Mouse (Mus musculus): ENCODE data around the gene Ccnl2. TPM values are rescaled to one million over a fixed set of nuclear protein-coding genes. Genes with fewer than 3 reads are reported as not detected.
A peak's percentile ranks its signal among the peaks of the same experiment; 100 is the strongest.

The Ccnl2 gene
- polyA plus RNA-seq, 1 experiment, result 38.4 TPM

DNA sequence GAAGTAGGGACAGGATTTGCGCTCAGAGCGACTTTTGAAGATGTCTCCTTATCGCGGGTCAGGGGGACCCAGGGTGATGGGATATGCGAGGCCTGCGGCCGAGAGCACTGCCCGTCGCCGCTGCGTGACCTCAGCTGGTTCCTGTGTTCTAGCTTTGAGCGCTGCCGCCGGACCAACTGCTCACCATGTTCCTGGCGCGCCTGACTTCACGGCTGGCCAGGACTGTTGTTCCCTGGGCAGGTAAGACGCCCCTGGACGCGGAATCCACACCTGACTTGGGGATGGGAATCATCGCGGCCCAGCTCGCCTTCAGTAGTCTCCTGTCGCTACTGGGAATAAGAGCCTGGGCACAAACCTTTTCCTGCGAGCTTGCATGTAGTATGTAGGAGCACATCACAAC is 19.5 kb downstream of the Ccnl2 start:
- peak overlapping the region; percentile 75 for H3K27ac ChIP-seq (ENCODE audit: control insufficient read depth, insufficient read depth, low read depth, low read length)

DNA sequence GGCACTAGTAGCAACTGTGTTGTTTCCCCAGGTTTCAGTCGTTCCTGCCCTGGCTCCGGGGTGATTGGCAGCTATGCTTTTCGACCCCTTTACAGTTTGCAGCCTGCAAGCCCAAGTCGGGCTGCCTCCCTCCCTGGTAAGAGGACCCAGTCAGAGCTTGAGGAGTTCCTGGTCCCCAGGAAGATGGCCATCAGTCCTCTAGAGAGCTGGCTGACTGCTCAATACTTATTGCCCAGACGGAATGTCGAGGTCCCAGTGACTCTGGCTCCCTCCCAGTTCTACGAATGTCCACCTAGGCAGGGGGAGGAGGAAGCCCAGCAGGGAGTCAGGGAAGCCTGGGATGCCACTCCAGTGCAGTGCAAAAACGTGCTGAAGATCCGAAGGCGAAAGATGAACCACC is 20.0 kb downstream of the Ccnl2 start:
- H3K27ac ChIP-seq (ENCODE audit: control insufficient read depth, insufficient read depth, low read depth, low read length), result no peak overlapping the region
- TF ChIP-seq POLR2A (IDR thresholded peaks at IDR 0.05; ENCODE audit: control insufficient read depth, low read depth, low read length) (no peak), CTCF (IDR thresholded peaks at IDR 0.05; ENCODE audit: control insufficient read depth, insufficient read depth, insufficient replicate concordance, low read depth, low read length) (no peak)
- H3K36me3 ChIP-seq (ENCODE audit: control insufficient read depth, insufficient read depth, low read length), result no peaks in the 10 kb centered on the region

More for the DNA sequence above, 19.5 kb downstream of the Ccnl2 start:
- Histone ChIP-seq H3K4me3 (ENCODE audit: control insufficient read depth, low read depth, low read length) (peak overlapping the region; percentile 88), H3K4me1 (ENCODE audit: control insufficient read depth, insufficient read depth, low read length) (peaks cover 2% of the 10 kb centered on the region; the same call in 1 of the 2 replicates), H3K27me3 (ENCODE audit: control insufficient read depth, insufficient read depth, low read length) (no peaks in the 10 kb centered on the region), H3K36me3 (ENCODE audit: control insufficient read depth, insufficient read depth, low read length) (no peaks in the 10 kb centered on the region)
- TF ChIP-seq CTCF (IDR thresholded peaks at IDR 0.05; ENCODE audit: control insufficient read depth, insufficient read depth, insufficient replicate concordance, low read depth, low read length), result no peak
- no peak for TF ChIP-seq POLR2A (IDR thresholded peaks at IDR 0.05; ENCODE audit: control insufficient read depth, low read depth, low read length)

DNA sequence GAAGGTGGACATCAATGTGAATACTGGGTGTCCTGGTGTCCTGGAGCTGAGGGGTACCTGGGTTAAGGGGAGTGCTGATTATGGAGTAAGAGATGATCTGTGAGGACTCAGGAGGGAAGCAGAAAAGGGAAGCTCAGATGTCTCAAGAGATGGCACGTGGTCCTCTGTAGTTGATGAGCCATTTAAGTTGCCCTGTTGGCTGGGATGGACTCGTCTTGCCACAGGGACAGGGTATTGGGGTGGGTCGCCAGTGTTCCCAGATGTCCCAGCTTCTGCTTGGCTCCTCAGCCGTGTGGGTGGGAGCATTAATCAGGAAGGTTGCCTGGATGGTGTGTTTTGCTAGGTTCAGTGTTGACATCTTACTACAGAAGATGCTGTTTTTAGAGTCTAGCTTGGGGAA is 20.9 kb downstream of the Ccnl2 start:
- Histone ChIP-seq H3K36me3 (ENCODE audit: control insufficient read depth, insufficient read depth, low read length) (no peaks in the 10 kb centered on the region), H3K4me3 (ENCODE audit: control insufficient read depth, low read depth, low read length) (no peak overlapping the region), H3K27ac (ENCODE audit: control insufficient read depth, insufficient read depth, low read depth, low read length) (no peak overlapping the region), H3K27me3 (ENCODE audit: control insufficient read depth, insufficient read depth, low read length) (no peaks in the 10 kb centered on the region), H3K4me1 (ENCODE audit: control insufficient read depth, insufficient read depth, low read length) (peaks cover 7% of the 10 kb centered on the region)
- TF ChIP-seq POLR2A (IDR thresholded peaks at IDR 0.05; ENCODE audit: control insufficient read depth, low read depth, low read length), result no peak
- no peak for TF ChIP-seq CTCF (IDR thresholded peaks at IDR 0.05; ENCODE audit: control insufficient read depth, insufficient read depth, insufficient replicate concordance, low read depth, low read length)

More for the DNA sequence above, 20.0 kb downstream of the Ccnl2 start:
- Histone ChIP-seq H3K4me3 (ENCODE audit: control insufficient read depth, low read depth, low read length) (peak overlapping the region; percentile 88), H3K27me3 (ENCODE audit: control insufficient read depth, insufficient read depth, low read length) (no peaks in the 10 kb centered on the region), H3K4me1 (ENCODE audit: control insufficient read depth, insufficient read depth, low read length) (peaks cover 2% of the 10 kb centered on the region; the same call in 1 of the 2 replicates)

GRCm38 (mm10) chr4:155833836-155834235 is 21.5 kb downstream of the Ccnl2 start:
- Histone ChIP-seq H3K36me3 (ENCODE audit: control insufficient read depth, insufficient read depth, low read length) (no peaks in the 10 kb centered on the region), H3K4me1 (ENCODE audit: control insufficient read depth, insufficient read depth, low read length) (peaks cover 7% of the 10 kb centered on the region), H3K27ac (ENCODE audit: control insufficient read depth, insufficient read depth, low read depth, low read length) (no peak overlapping the region), H3K27me3 (ENCODE audit: control insufficient read depth, insufficient read depth, low read length) (no peaks in the 10 kb centered on the region), H3K4me3 (ENCODE audit: control insufficient read depth, low read depth, low read length) (no peak overlapping the region)
- peak; percentile 36; the same call in 1 of the 2 replicates for TF ChIP-seq CTCF (IDR thresholded peaks at IDR 0.05; ENCODE audit: control insufficient read depth, insufficient read depth, insufficient replicate concordance, low read depth, low read length)
- TF ChIP-seq POLR2A (IDR thresholded peaks at IDR 0.05; ENCODE audit: control insufficient read depth, low read depth, low read length), result no peak

DNA sequence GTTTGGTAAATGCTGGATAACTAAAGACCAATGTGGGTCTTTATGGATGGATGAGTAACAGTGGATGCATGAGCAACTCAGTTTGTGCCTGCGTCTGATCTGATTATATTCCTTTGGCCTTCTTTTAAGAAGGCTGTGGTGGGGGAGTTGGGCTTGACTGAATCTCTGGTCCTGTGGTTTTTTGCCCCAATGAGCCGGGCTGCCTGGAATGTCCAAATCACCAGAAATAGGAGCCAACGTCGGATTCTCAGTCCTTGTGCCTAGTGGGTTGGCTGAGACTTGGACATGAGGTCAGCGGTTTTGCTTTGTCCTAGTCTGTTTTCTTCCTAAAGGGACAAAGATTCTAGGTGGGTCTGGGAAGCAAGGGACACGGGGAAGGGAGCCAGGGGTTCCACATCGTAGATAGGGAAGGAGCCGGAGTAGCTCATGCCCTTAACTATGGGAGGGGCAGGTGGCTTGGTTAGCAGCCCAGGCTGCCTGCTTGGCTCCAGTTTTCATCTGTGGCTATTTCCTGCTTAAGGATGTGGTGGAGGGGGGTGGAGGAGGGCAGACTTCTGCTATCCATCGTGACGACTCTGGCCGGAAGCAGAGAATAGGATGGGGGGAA is 25.2 kb downstream of the Ccnl2 start:
- no peak overlapping the region for H3K4me3 ChIP-seq (ENCODE audit: control insufficient read depth, low read depth, low read length)
- peak overlapping the region; percentile 63 for H3K27ac ChIP-seq (ENCODE audit: control insufficient read depth, insufficient read depth, low read depth, low read length)
- H3K27me3 ChIP-seq (ENCODE audit: control insufficient read depth, insufficient read depth, low read length), result no peaks in the 10 kb centered on the region
- H3K36me3 ChIP-seq (ENCODE audit: control insufficient read depth, insufficient read depth, low read length), result no peaks in the 10 kb centered on the region
- TF ChIP-seq CTCF (IDR thresholded peaks at IDR 0.05; ENCODE audit: control insufficient read depth, insufficient read depth, insufficient replicate concordance, low read depth, low read length) (no peak), POLR2A (IDR thresholded peaks at IDR 0.05; ENCODE audit: control insufficient read depth, low read depth, low read length) (no peak)
- peaks cover 22% of the 10 kb centered on the region for H3K4me1 ChIP-seq (ENCODE audit: control insufficient read depth, insufficient read depth, low read length)

GRCm38 (mm10) chr4:155838187-155839153 is 26.2 kb downstream of the Ccnl2 start:
- peaks cover 22% of the 10 kb centered on the region for H3K4me1 ChIP-seq (ENCODE audit: control insufficient read depth, insufficient read depth, low read length)
- peak overlapping the region; percentile 63 for H3K27ac ChIP-seq (ENCODE audit: control insufficient read depth, insufficient read depth, low read depth, low read length)
- no peak for TF ChIP-seq POLR2A (IDR thresholded peaks at IDR 0.05; ENCODE audit: control insufficient read depth, low read depth, low read length)
- TF ChIP-seq CTCF (IDR thresholded peaks at IDR 0.05; ENCODE audit: control insufficient read depth, insufficient read depth, insufficient replicate concordance, low read depth, low read length), result no peak
- H3K36me3 ChIP-seq (ENCODE audit: control insufficient read depth, insufficient read depth, low read length), result no peaks in the 10 kb centered on the region; the same call in 1 of the 2 replicates
- no peak overlapping the region for H3K4me3 ChIP-seq (ENCODE audit: control insufficient read depth, low read depth, low read length)
- no peaks in the 10 kb centered on the region for H3K27me3 ChIP-seq (ENCODE audit: control insufficient read depth, insufficient read depth, low read length)

- Histone ChIP-seq H3K4me1 (ENCODE audit: control insufficient read depth, insufficient read depth, low read length) (peaks cover 22% of the 10 kb centered on the region), H3K4me3 (ENCODE audit: control insufficient read depth, low read depth, low read length) (peak within 1 kb of the TSS; percentile 58), H3K27me3 (ENCODE audit: control insufficient read depth, insufficient read depth, low read length) (no peaks in the 10 kb centered on the region), H3K27ac (ENCODE audit: control insufficient read depth, insufficient read depth, low read depth, low read length) (peak within 1 kb of the TSS; percentile 64), H3K36me3 (ENCODE audit: control insufficient read depth, insufficient read depth, low read length) (no peaks in the 10 kb centered on the region; the same call in 1 of the 2 replicates)
- no peak for TF ChIP-seq CTCF (IDR thresholded peaks at IDR 0.05; ENCODE audit: control insufficient read depth, insufficient read depth, insufficient replicate concordance, low read depth, low read length)
- TF ChIP-seq POLR2A (IDR thresholded peaks at IDR 0.05; ENCODE audit: control insufficient read depth, low read depth, low read length), result no peak
Measured at GRCm38 (mm10) chr4:155839483-155839910, 27.2 kb downstream of the Ccnl2 start, which contains the start of gene Mxra8. Mxra8 (plus strand) TSS chr4:155839680.
